In the genomic region with DNA sequence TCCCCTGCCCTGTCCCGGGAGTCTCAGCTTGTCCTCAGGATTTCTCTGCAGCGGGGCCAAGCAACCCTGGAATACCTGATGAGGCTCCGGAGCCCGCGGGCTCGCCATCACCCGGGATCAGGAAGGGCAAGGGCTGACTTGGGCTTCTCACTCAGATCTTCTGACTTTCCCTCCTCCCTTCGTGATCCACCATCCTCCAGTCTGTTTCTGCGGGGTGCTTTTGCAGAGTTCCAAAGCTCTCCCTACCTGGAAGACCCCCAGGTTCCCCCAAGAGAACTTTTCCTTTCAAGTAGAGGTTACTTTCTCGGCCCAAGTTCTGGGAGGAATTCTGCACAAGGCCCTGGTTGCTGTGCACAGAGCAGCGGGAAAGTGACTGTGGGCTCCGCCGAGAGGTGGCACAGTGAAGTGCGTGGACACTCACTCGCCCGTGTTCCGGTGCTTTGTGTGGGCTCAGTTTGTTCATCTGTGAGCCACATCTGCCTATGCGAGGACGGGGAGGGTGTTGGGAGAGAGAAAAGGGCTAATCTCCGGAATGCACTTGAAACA, we compare ENCODE assay signal across 8 mouse cellular contexts. TPM values are rescaled to one million over a fixed set of nuclear protein-coding genes. Genes with fewer than 3 reads are reported as not detected.
A peak's percentile ranks its signal among the peaks of the same experiment; 100 is the strongest.
DNase-seq lines count a peak whose midpoint lies in the region; ATAC-seq and TF ChIP-seq lines count a peak whose summit lies in the region.

No protein-coding gene starts in this region.

- H3K4me2 ChIP-seq in heart, embryonic 14.5 days (ENCODE audit: low read length), result peak overlapping the region; percentile 94

- H3K27ac ChIP-seq in heart, embryonic 14.5 days (replicated peaks in 1 of 2; ENCODE audit: control insufficient read depth in 1 of 2, insufficient read depth in 1 of 2, low read depth in 2 of 2, low read length in 2 of 2), result peak overlapping the region; percentile 83 to 93
- no peak overlapping the region for H3K27ac ChIP-seq in thymus, adult 2 months (ENCODE audit: control insufficient read depth, insufficient read depth, low read length)

- WGBS in heart, embryonic 14.5 days, result 0% methylated on average over 20 of the region's 20 CpGs
- under 1% methylated on average over 19 of the region's 20 CpGs for WGBS in thymus, adult 2 months

- peak overlapping the region; percentile 92 for H3K9ac ChIP-seq in heart, embryonic 14.5 days (ENCODE audit: low read length)

- no peak for TF ChIP-seq CTCF in thymus, adult 2 months (IDR thresholded peaks at IDR 0.05; ENCODE audit: borderline replicate concordance, control insufficient read depth, extremely low read depth, insufficient read depth, low read length, poor library complexity)

- peak overlapping the region; percentile 85 for H3K4me3 ChIP-seq in erythroblast, embryonic 14.5 days (replicated peaks)
- H3K4me3 ChIP-seq in heart, embryonic 14.5 days (ENCODE audit: control insufficient read depth in 1 of 2, insufficient read depth in 1 of 2, low read depth in 1 of 2, low read length in 2 of 2), result peak overlapping the region; percentile 81 to 90
- peak overlapping the region; percentile 68 for H3K4me3 ChIP-seq in thymus, adult 2 months (ENCODE audit: control insufficient read depth, insufficient read depth, low read length)

- peaks cover 32% of the 10 kb centered on the region for H3K4me1 ChIP-seq in erythroblast, embryonic 14.5 days (ENCODE audit: control insufficient read depth)
- H3K4me1 ChIP-seq in heart, embryonic 14.5 days (ENCODE audit: control insufficient read depth in 2 of 2, insufficient read depth in 2 of 2, low read length in 2 of 2), result peaks cover 6 to 20% of the 10 kb centered on the region in 2 experiments
- peaks cover 8% of the 10 kb centered on the region for H3K4me1 ChIP-seq in thymus, adult 2 months (replicated peaks; ENCODE audit: control insufficient read depth, insufficient read depth, low read length)

- no peaks in the 10 kb centered on the region for H3K36me3 ChIP-seq in erythroblast, embryonic 14.5 days (ENCODE audit: control insufficient read depth)
- no peaks in the 10 kb centered on the region for H3K36me3 ChIP-seq in heart, embryonic 14.5 days (ENCODE audit: control insufficient read depth, insufficient read depth, low read length)
- H3K36me3 ChIP-seq in thymus, adult 2 months (ENCODE audit: control insufficient read depth, insufficient read depth, low read length), result no peaks in the 10 kb centered on the region

- H3K27me3 ChIP-seq in erythroblast, embryonic 14.5 days (ENCODE audit: control insufficient read depth), result peaks cover 13% of the 10 kb centered on the region
- no peaks in the 10 kb centered on the region for H3K27me3 ChIP-seq in heart, embryonic 14.5 days (ENCODE audit: control insufficient read depth, insufficient read depth, low read length)
- H3K27me3 ChIP-seq in thymus, adult 2 months (ENCODE audit: control insufficient read depth, insufficient read depth, low read length), result no peaks in the 10 kb centered on the region

- no peak for ATAC-seq in heart, embryonic 14.5 days (ENCODE audit: insufficient number of reproducible peaks, insufficient read depth, low FRiP score, low read depth)
- peak; percentile 58; the same call in 1 of the 2 replicates for ATAC-seq in neutrophil, adult 5-6 weeks (ENCODE audit: extremely low read depth, insufficient number of reproducible peaks, low FRiP score, poor library complexity, severe bottlenecking)

- no peak for TF ChIP-seq POLR2A in thymus, adult 2 months (IDR thresholded peaks at IDR 0.05; ENCODE audit: control insufficient read depth, extremely low read depth, insufficient read depth, low read length, poor library complexity)

- peak; percentile 41 to 51 for DNase-seq in CD8-positive naive resting alpha-beta T cell, adult 2 months (ENCODE audit: low read depth in 2 of 2, low spot score in 2 of 2)
- DNase-seq in brain, adult 2 months (ENCODE audit: low read depth, low spot score), result peak; percentile 85
- DNase-seq in kidney, postnatal 14 days, result peak; percentile 49
- DNase-seq in lung, adult 18-20 months, result peak; percentile 42 to 47
- DNase-seq in thymus, adult 2 months, result peak; percentile 52

- no peaks in the 10 kb centered on the region for H3K9me3 ChIP-seq in erythroblast, embryonic 14.5 days (ENCODE audit: control insufficient read depth, low read length)
- no peaks in the 10 kb centered on the region for H3K9me3 ChIP-seq in heart, embryonic 14.5 days (ENCODE audit: control insufficient read depth, low read length)

RNA-seq across cellular contexts. Expression of a gene that starts 0.6 kb away (rescaled TPM):
- polyA plus RNA-seq in erythroblast, embryonic 14.5 days (2012), result 5.2 and 6.6 TPM in 2 replicates
- 38.1 and 44.3 TPM in 2 replicates for polyA plus RNA-seq in heart, embryonic 14.5 days (2014; fragmentation: Nextera tagmentation; extraction: Ambion mirVana)
- 31.3 and 32.0 TPM in 2 replicates for total RNA-seq in neutrophil, adult 5-6 weeks (2017)
- 17.3 and 22.1 TPM in 2 replicates for polyA plus RNA-seq in thymus, adult 2 months (2012; rRNA removed)
